Mouse (Mus musculus): ENCODE data around the gene Fcgr1. TPM values are rescaled to one million over a fixed set of nuclear protein-coding genes. Genes with fewer than 3 reads are reported as not detected.
"Not testable (repeated sequence)": the region's sequence is repeated elsewhere in the genome, so short reads cannot be mapped to it uniquely, and the experiment has no call there.

Gene Fcgr1
- polyA plus RNA-seq (2015; fragmentation: Nextera tagmentation; extraction: Ambion mirVana), result 1.1 and 3.2 TPM in 2 replicates

- no peak for ATAC-seq (replicated peaks; ENCODE audit: insufficient number of reproducible peaks, insufficient read depth, low FRiP score, low read depth)
- Histone ChIP-seq H3K9ac (no peak within 1 kb of the TSS), H3K36me3 (no peaks in the 10 kb centered on the region), H3K27me3 (0 out of 2 replicates have a peak, but pooled peaks cover 4% of the 10 kb centered on the region), H3K4me2 (no peak within 1 kb of the TSS), H3K4me1 (replicated peaks) (no peaks in the 10 kb centered on the region), H3K27ac (no peak within 1 kb of the TSS), H3K9me3 (replicated peaks) (no peaks in the 10 kb centered on the region), H3K4me3 (no peak within 1 kb of the TSS)
- 75% methylated on average over 4 of the region's 4 CpGs for WGBS
These were observed at the start of gene Fcgr1 for GRCm38 (mm10) chr3:96293787-96294186. Gene Fcgr1, minus strand, starts transcription at chr3:96293969.

DNA sequence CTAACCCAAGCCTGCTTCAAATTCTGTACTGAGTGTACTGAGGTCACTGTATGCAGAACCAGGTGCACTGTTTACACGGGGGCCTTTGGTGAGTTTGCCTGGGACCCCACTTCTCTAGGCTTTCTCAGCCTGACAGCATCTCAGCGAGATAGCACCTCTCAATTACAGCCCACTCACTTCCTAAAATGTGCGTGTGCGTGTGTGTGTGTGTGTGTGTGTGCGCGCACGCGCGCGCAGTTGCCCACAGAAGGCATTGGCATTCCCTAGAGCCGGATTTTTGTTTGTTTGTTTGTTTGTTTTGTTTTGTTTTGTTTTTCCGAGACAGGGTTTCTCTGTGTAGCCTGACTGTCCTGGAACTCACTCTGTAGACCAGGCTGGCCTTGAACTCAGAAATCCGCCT is 48.9 kb upstream of the Fcgr1 start:
- 49% methylated on average over 13 of the region's 13 CpGs for WGBS
- H3K4me1 ChIP-seq (replicated peaks); H3K4me2 ChIP-seq; H3K9ac ChIP-seq; H3K9me3 ChIP-seq (replicated peaks); ATAC-seq (replicated peaks; ENCODE audit: insufficient number of reproducible peaks, insufficient read depth, low FRiP score, low read depth); H3K4me3 ChIP-seq; H3K36me3 ChIP-seq; H3K27ac ChIP-seq: not testable (repeated sequence)
- peaks cover 62% of the 10 kb centered on the region for H3K27me3 ChIP-seq

GRCm38 (mm10) chr3:96342100-96342499 is 48.3 kb upstream of the Fcgr1 start:
- peaks cover 68% of the 10 kb centered on the region for H3K27me3 ChIP-seq
- not testable (repeated sequence) for H3K4me3 ChIP-seq; H3K4me2 ChIP-seq; H3K9me3 ChIP-seq (replicated peaks); ATAC-seq (replicated peaks; ENCODE audit: insufficient number of reproducible peaks, insufficient read depth, low FRiP score, low read depth); H3K36me3 ChIP-seq; H3K9ac ChIP-seq; H3K4me1 ChIP-seq (replicated peaks); H3K27ac ChIP-seq
- WGBS, result 48% methylated on average over 3 of the region's 3 CpGs

- H3K4me1 ChIP-seq (replicated peaks), result peaks cover 3% of the 10 kb centered on the region; the same call in 1 of the 2 replicates
- WGBS, result 4% methylated on average over 24 of the region's 24 CpGs
- peak overlapping the region; percentile 29; the same call in 1 of the 2 replicates for H3K4me2 ChIP-seq
- ATAC-seq (replicated peaks; ENCODE audit: insufficient number of reproducible peaks, insufficient read depth, low FRiP score, low read depth), result no peak
- H3K4me3 ChIP-seq, result peak overlapping the region; percentile 21
- H3K9me3 ChIP-seq (replicated peaks), result no peaks in the 10 kb centered on the region
- H3K36me3 ChIP-seq, result no peaks in the 10 kb centered on the region
- H3K27ac ChIP-seq, result no peak overlapping the region
- H3K9ac ChIP-seq, result no peak overlapping the region
- H3K27me3 ChIP-seq, result peaks cover 81% of the 10 kb centered on the region
These were observed 47.0 kb upstream of the Fcgr1 start for GRCm38 (mm10) chr3:96340611-96341312.

DNA sequence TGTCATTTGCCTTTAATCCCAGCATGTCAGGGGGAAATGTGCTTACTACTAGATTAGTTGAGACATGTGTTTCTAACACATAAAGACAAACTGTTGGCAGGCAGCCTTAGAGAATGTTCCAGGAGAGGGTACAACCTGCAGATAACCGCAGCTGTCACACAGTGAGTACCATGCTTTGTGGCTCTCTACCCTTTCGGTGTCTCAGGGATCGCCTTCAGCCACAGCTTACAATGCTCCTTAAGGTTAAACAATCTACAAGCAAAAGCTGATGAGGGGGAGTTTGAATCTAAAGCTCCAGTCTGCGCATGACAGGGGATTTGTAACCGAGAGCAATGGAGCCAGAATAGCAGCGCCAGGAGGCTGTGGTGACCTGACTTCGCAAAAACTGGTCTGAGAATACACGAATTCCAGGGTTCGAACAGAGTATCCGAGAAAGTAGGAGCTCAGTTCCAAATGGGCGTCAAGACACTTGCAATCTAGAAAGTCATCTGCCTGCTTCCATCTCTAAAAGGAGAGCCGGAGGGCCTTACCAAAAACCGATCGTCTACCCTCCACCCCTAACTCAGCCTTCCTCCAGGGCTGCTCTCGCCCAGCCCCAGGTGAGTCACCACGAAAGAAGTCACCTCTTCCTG is 45.2 kb upstream of the Fcgr1 start:
- Histone ChIP-seq H3K9me3 (replicated peaks) (no peaks in the 10 kb centered on the region), H3K36me3 (no peaks in the 10 kb centered on the region), H3K4me2 (no peak overlapping the region), H3K4me1 (replicated peaks) (peaks cover 6% of the 10 kb centered on the region), H3K27me3 (peaks cover 81% of the 10 kb centered on the region), H3K4me3 (no peak overlapping the region), H3K9ac (no peak overlapping the region), H3K27ac (no peak overlapping the region)
- 37% methylated on average over 16 of the region's 16 CpGs for whole genome bisulfite sequencing
- ATAC-seq (replicated peaks; ENCODE audit: insufficient number of reproducible peaks, insufficient read depth, low FRiP score, low read depth), result no peak

- Histone ChIP-seq H3K27me3 (peaks cover 84% of the 10 kb centered on the region), H3K27ac (no peak overlapping the region), H3K36me3 (no peaks in the 10 kb centered on the region), H3K4me3 (no peak overlapping the region), H3K9me3 (replicated peaks) (no peaks in the 10 kb centered on the region), H3K4me1 (replicated peaks) (peaks cover 11% of the 10 kb centered on the region), H3K9ac (no peak overlapping the region), H3K4me2 (no peak overlapping the region)
- no peak for ATAC-seq (replicated peaks; ENCODE audit: insufficient number of reproducible peaks, insufficient read depth, low FRiP score, low read depth)
- WGBS, result 85% methylated on average over 8 of the region's 8 CpGs
These were observed 44.3 kb upstream of the Fcgr1 start for GRCm38 (mm10) chr3:96338043-96338442.

DNA sequence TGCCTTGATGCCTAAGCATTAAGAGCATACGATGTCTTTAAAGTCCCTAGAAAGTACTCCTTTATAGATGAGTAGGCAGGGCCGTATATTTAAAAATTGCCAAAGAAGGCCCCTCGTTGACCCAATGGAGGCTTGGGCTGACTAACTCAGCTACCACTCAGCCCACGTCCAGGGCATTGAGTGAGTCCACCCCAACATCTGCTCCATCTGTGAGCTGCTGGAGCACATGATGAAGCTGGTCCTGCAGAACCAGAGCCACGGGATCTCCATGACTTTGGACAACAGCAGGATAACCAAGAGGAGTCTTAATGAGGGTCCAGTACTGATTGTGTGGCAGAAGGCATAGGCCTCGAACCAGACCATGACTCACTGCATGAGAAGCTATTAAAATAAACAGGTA is 43.5 kb upstream of the Fcgr1 start:
- Histone ChIP-seq H3K9me3 (replicated peaks) (no peaks in the 10 kb centered on the region), H3K4me1 (replicated peaks) (peaks cover 15% of the 10 kb centered on the region), H3K9ac (no peak overlapping the region), H3K4me3 (no peak overlapping the region), H3K27ac (no peak overlapping the region), H3K4me2 (no peak overlapping the region), H3K36me3 (no peaks in the 10 kb centered on the region), H3K27me3 (peaks cover 86% of the 10 kb centered on the region)
- no peak for ATAC-seq (replicated peaks; ENCODE audit: insufficient number of reproducible peaks, insufficient read depth, low FRiP score, low read depth)
- 84% methylated on average over 6 of the region's 6 CpGs for WGBS

- Histone ChIP-seq H3K27me3 (peaks cover 86% of the 10 kb centered on the region), H3K9ac (no peak overlapping the region), H3K36me3 (no peaks in the 10 kb centered on the region), H3K4me2 (no peak overlapping the region), H3K4me1 (replicated peaks) (peaks cover 18% of the 10 kb centered on the region), H3K4me3 (no peak overlapping the region), H3K9me3 (replicated peaks) (no peaks in the 10 kb centered on the region), H3K27ac (no peak overlapping the region)
- no peak for ATAC-seq (replicated peaks; ENCODE audit: insufficient number of reproducible peaks, insufficient read depth, low FRiP score, low read depth)
- 65% methylated on average over 1 of the region's 1 CpGs for WGBS
These were observed 42.9 kb upstream of the Fcgr1 start for GRCm38 (mm10) chr3:96336636-96337035.

DNA sequence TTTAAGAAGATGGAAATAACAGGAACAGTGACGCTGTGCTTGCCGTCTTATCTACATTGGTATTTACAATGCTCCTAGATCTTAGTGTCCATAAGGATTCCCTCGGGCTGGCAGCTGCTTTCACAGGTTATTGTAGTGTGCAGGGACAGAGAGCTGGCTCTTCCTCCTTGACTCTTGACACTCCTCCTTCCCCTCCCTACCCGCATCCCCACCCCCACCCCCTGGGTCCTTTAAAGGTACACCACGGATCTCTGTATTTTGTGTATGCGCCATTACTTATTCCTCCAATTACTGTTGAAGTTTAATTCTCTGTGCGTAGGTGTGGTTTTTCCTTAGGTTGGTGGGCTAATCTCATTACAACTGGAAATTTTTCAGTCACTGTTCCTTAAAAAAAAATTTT is 41.8 kb upstream of the Fcgr1 start:
- Histone ChIP-seq H3K9ac (no peak overlapping the region), H3K4me3 (no peak overlapping the region), H3K36me3 (no peaks in the 10 kb centered on the region), H3K4me1 (replicated peaks) (peaks cover 16% of the 10 kb centered on the region), H3K27me3 (peaks cover 85% of the 10 kb centered on the region), H3K9me3 (replicated peaks) (no peaks in the 10 kb centered on the region), H3K4me2 (no peak overlapping the region), H3K27ac (no peak overlapping the region)
- WGBS, result 24% methylated on average over 7 of the region's 7 CpGs
- ATAC-seq (replicated peaks; ENCODE audit: insufficient number of reproducible peaks, insufficient read depth, low FRiP score, low read depth), result no peak

DNA sequence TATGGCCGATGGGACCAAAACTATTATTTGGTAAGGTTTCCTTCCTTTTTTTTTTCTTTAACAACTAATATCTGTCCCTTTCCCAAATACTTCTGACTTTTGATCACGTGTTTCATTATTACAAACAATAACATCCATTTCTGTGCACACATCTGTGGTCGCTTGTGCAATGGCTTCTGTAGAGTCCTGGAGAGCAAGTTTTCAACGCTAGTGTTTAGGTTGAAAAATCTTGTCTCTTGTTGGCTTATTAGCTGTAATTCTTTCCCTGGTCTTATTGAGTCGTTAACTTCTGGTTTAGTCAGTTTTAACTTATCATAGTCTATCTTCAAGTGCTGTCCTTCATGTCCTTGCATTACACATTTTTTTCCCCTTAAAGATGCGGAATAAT is 41.4 kb upstream of the Fcgr1 start:
- no peak overlapping the region for H3K4me2 ChIP-seq
- no peak overlapping the region for H3K4me3 ChIP-seq
- no peaks in the 10 kb centered on the region for H3K36me3 ChIP-seq
- ATAC-seq (replicated peaks; ENCODE audit: insufficient number of reproducible peaks, insufficient read depth, low FRiP score, low read depth), result no peak
- H3K9ac ChIP-seq, result no peak overlapping the region
- no peak overlapping the region for H3K27ac ChIP-seq
- H3K27me3 ChIP-seq, result peaks cover 86% of the 10 kb centered on the region
- no peaks in the 10 kb centered on the region for H3K9me3 ChIP-seq (replicated peaks)
- peaks cover 15% of the 10 kb centered on the region for H3K4me1 ChIP-seq (replicated peaks)
- 59% methylated on average over 6 of the region's 6 CpGs for WGBS

- Histone ChIP-seq H3K27me3 (peaks cover 93% of the 10 kb centered on the region), H3K4me1 (replicated peaks) (peaks cover 15% of the 10 kb centered on the region), H3K27ac (no peak overlapping the region), H3K4me3 (peak overlapping the region; percentile 45), H3K9ac (no peak overlapping the region), H3K36me3 (no peaks in the 10 kb centered on the region), H3K9me3 (replicated peaks) (no peaks in the 10 kb centered on the region), H3K4me2 (peak overlapping the region; percentile 64)
- ATAC-seq (replicated peaks; ENCODE audit: insufficient number of reproducible peaks, insufficient read depth, low FRiP score, low read depth), result no peak
- WGBS, result 4% methylated on average over 36 of the region's 36 CpGs
These were observed 40.7 kb upstream of the Fcgr1 start for GRCm38 (mm10) chr3:96334175-96335162.

Measured in heart, embryonic 15.5 days (tissue).